Mouse (Mus musculus) limb, embryonic 11.5 days (tissue): ENCODE measurements at regions not wholly inside any gene's neighbourhood (a gene's known extent, or its start where the extent isn't known, plus 50 kb on each side); places are given as distances from the start of the nearest gene placed in this dataset.

Experiments
- ATAC-seq: fragments of 200-750 bp; cut with Nextera tagmentation; 2 replicates; pipeline ENCODE4 v1.8.0; 2017; ENCODE audit warnings: low read depth; ENCODE audit not compliant: insufficient number of reproducible peaks, low FRiP score, low TSS enrichment
- DNase-seq: peaks from one replicate; pipeline ENCODE4 v3.0.0-alpha.2; 2015; ENCODE audit warnings: low spot score
- H3K27ac ChIP-seq: fragments of 300-500 bp; sonication (generic); replicated peaks from 2 replicates; pipeline ENCODE4 v1.5.1; 2014; ENCODE audit warnings: low read depth, mild to moderate bottlenecking, low read length
- H3K27me3 ChIP-seq: fragments of 300-500 bp; sonication (generic); 2 replicates; pipeline ENCODE4 v1.6.1; 2014; ENCODE audit warnings: mild to moderate bottlenecking, low read length, mixed read lengths; ENCODE audit not compliant: control insufficient read depth, insufficient read depth
- H3K36me3 ChIP-seq: fragments of 300-500 bp; sonication (generic); 2 replicates; pipeline ENCODE4 v1.6.1; 2014; ENCODE audit warnings: mild to moderate bottlenecking, low read length, moderate library complexity, mixed read lengths; ENCODE audit not compliant: control insufficient read depth, insufficient read depth
- H3K4me1 ChIP-seq: fragments of 300-500 bp; sonication (generic); 2 replicates; pipeline ENCODE4 v1.6.1; 2014; ENCODE audit warnings: low read length, mixed read lengths; ENCODE audit not compliant: control insufficient read depth, insufficient read depth
- H3K4me2 ChIP-seq: fragments of 300-500 bp; sonication (generic); 2 replicates; pipeline ENCODE4 v1.6.1; 2014; ENCODE audit warnings: low read depth, mild to moderate bottlenecking, moderate library complexity; ENCODE audit not compliant: severe bottlenecking
- H3K4me3 ChIP-seq: fragments of 300-500 bp; sonication (generic); 2 replicates; pipeline ENCODE4 v1.5.1; 2014; ENCODE audit warnings: low read depth, low read length
- H3K9ac ChIP-seq: fragments of 300-500 bp; sonication (generic); 2 replicates; pipeline ENCODE4 v1.6.1; 2014; ENCODE audit warnings: mild to moderate bottlenecking, low read length
- H3K9me3 ChIP-seq: fragments of 300-500 bp; sonication (generic); 2 replicates; pipeline ENCODE4 v1.6.1; 2016; ENCODE audit warnings: low read length; ENCODE audit not compliant: control insufficient read depth
- WGBS: fragments of 180-500 bp; shearing (Covaris S2); extraction: QIAGEN DNeasy Blood & Tissue Kit; methylation state at CpG from one replicate; pipeline ENCODE4 v1.1.7; 2014; 5-methylcytosine and 5-hydroxymethylcytosine counted together

- Histone ChIP-seq H3K4me1 (no peaks in the 10 kb centered on the region), H3K9ac (no peak overlapping the region), H3K36me3 (no peaks in the 10 kb centered on the region), H3K4me3 (no peak overlapping the region), H3K4me2 (no peak overlapping the region), H3K27me3 (no peaks in the 10 kb centered on the region), H3K9me3 (no peaks in the 10 kb centered on the region), H3K27ac (no peak overlapping the region)
- DNase-seq (no peak), ATAC-seq (no peak)
- 87% methylated on average over 3 of the region's 3 CpGs for WGBS
Measured at GRCm38 (mm10) chr15:51189134-51189533, 2695.6 kb upstream of the Gm7489 start.

- no peaks in the 10 kb centered on the region for H3K27me3 ChIP-seq
- no peak for DNase-seq
- no peaks in the 10 kb centered on the region for H3K36me3 ChIP-seq
- H3K4me2 ChIP-seq = no peak overlapping the region
- no peak for ATAC-seq
- no peak overlapping the region for H3K27ac ChIP-seq
- H3K9me3 ChIP-seq = no peaks in the 10 kb centered on the region
- WGBS = 65% methylated on average over 4 of the region's 4 CpGs
- no peaks in the 10 kb centered on the region for H3K4me1 ChIP-seq
- no peak overlapping the region for H3K4me3 ChIP-seq
- no peak overlapping the region for H3K9ac ChIP-seq
Measured at GRCm38 (mm10) chr15:51197466-51198158, 2687.1 kb upstream of the Gm7489 start.

DNA sequence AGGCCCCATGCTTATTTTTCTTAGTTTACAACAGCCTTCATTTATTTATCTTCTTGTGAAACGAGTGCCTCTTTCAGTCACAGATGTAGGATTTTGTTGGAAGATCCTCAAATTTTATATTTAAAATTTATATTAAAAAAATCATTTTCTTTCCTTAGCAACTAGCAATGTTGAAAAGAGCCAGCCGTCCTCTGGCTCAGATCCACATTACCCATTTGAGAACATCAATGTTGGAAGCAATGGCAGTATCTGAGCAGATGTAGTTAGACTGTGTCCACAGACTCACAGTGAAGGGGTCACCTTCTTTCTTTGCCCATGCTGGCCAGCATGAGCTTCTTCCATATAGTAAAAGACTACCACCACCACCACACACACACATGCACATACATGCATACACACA lies 2681.4 kb upstream of the Gm7489 start:
- ATAC-seq (no peak), DNase-seq (no peak)
- H3K4me2 ChIP-seq = no peak overlapping the region
- H3K27me3 ChIP-seq = no peaks in the 10 kb centered on the region
- WGBS = 88% methylated on average over 2 of the region's 2 CpGs
- H3K27ac ChIP-seq = no peak overlapping the region
- no peaks in the 10 kb centered on the region for H3K4me1 ChIP-seq
- H3K4me3 ChIP-seq = no peak overlapping the region
- H3K36me3 ChIP-seq = no peaks in the 10 kb centered on the region
- H3K9ac ChIP-seq = no peak overlapping the region
- no peaks in the 10 kb centered on the region for H3K9me3 ChIP-seq

- H3K27me3 ChIP-seq = no peaks in the 10 kb centered on the region
- H3K36me3 ChIP-seq = no peaks in the 10 kb centered on the region
- H3K27ac ChIP-seq = no peak overlapping the region
- H3K4me1 ChIP-seq = no peaks in the 10 kb centered on the region
- ATAC-seq = no peak
- H3K4me2 ChIP-seq = no peak overlapping the region
- H3K9me3 ChIP-seq = no peaks in the 10 kb centered on the region
- H3K9ac ChIP-seq = no peak overlapping the region
- no peak overlapping the region for H3K4me3 ChIP-seq
- no peak for DNase-seq
- WGBS = 76% methylated on average over 3 of the region's 3 CpGs
Measured at GRCm38 (mm10) chr15:51206050-51206449, 2678.7 kb upstream of the Gm7489 start.

DNA sequence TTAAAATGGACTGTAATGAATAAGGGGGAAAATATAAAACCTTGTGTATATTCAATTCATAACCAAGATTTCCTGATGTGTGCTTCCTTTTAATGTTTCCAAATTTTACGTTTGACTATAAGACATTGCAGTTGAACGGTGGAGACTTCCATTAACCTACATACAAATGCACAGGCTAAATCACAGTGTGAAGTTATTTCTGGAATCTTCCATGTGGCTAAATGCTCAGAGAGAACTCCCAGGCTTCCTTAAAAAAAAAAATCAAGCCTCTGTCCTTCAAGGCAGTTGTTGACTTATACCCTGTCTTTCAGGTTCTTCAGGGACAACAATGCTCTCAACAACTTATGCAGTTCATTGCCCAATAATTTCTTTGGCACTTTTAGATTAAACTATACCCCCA lies 2677.9 kb upstream of the Gm7489 start:
- Histone ChIP-seq H3K4me1 (no peaks in the 10 kb centered on the region), H3K9ac (no peak overlapping the region), H3K4me3 (no peak overlapping the region), H3K9me3 (no peaks in the 10 kb centered on the region), H3K4me2 (no peak overlapping the region), H3K27ac (no peak overlapping the region), H3K27me3 (no peaks in the 10 kb centered on the region), H3K36me3 (no peaks in the 10 kb centered on the region)
- WGBS = 89% methylated on average over 2 of the region's 2 CpGs
- ATAC-seq (no peak), DNase-seq (no peak)

DNA sequence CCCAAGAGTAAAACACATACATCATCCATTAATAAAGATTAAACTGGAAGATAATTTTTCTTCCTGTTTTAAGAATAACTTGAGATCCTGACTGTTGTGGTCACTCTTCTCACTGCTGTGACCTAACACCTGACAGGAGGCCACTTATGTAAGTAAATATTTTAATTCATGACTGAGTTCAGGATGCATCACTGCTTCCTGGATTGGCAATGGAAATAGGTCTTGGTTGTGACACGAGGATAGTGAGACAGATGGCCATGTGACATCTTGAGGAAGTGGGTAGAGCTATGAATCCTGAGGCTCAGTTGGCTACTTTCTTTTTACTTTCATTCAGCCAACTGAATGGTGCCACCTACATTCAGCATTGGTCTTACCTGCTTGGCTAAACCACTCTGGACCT lies 2649.8 kb upstream of the Gm7489 start:
- H3K4me2 ChIP-seq = no peak overlapping the region
- no peak for ATAC-seq
- no peaks in the 10 kb centered on the region for H3K9me3 ChIP-seq
- no peak overlapping the region for H3K9ac ChIP-seq
- no peak for DNase-seq
- H3K36me3 ChIP-seq = no peaks in the 10 kb centered on the region
- WGBS = 83% methylated on average over 1 of the region's 1 CpGs
- no peak overlapping the region for H3K27ac ChIP-seq
- H3K4me1 ChIP-seq = no peaks in the 10 kb centered on the region
- H3K4me3 ChIP-seq = no peak overlapping the region
- no peaks in the 10 kb centered on the region for H3K27me3 ChIP-seq

DNA sequence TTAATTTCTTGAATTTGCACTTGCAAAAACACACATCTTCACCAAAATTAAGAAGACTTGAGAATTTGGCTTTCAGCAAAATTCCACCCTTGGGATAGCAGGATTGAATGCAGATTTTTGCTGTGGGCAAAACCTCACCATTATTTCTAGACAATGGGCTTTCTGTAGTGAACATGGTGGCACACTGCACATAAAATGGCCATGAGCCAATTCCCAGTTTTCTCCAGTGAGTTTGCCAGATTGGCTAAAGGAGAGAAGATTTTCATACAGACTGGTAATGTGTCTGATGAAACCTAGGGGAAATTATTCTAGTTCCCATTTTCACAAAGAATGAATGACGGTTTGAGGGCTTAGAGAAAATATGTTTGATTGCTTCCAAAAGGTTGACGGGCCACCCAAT lies 2640.1 kb upstream of the Gm7489 start:
- H3K9me3 ChIP-seq = no peaks in the 10 kb centered on the region
- no peak overlapping the region for H3K9ac ChIP-seq
- DNase-seq (no peak), ATAC-seq (no peak)
- H3K36me3 ChIP-seq = no peaks in the 10 kb centered on the region
- 97% methylated on average over 2 of the region's 2 CpGs for WGBS
- no peak overlapping the region for H3K4me2 ChIP-seq
- no peak overlapping the region for H3K27ac ChIP-seq
- H3K4me1 ChIP-seq = no peaks in the 10 kb centered on the region
- H3K27me3 ChIP-seq = no peaks in the 10 kb centered on the region
- H3K4me3 ChIP-seq = no peak overlapping the region

GRCm38 (mm10) chr15:51247259-51247658 lies 2637.4 kb upstream of the Gm7489 start:
- Histone ChIP-seq H3K4me3 (no peak overlapping the region), H3K4me1 (no peaks in the 10 kb centered on the region), H3K27ac (no peak overlapping the region), H3K4me2 (no peak overlapping the region), H3K9ac (no peak overlapping the region), H3K36me3 (no peaks in the 10 kb centered on the region), H3K9me3 (no peaks in the 10 kb centered on the region), H3K27me3 (no peaks in the 10 kb centered on the region)
- DNase-seq = no peak
- ATAC-seq = no peak
- WGBS = 91% methylated on average over 5 of the region's 5 CpGs
